Mouse (Mus musculus): Measurements from ENCODE around the gene Doc2g. TPM values are rescaled to one million over a fixed set of nuclear protein-coding genes. Genes with fewer than 3 reads are reported as not detected.
A peak's percentile ranks its signal among the peaks of the same experiment; 100 is the strongest.

Gene Doc2g
- polyA plus RNA-seq, 1 experiment = 19.9 TPM

DNA sequence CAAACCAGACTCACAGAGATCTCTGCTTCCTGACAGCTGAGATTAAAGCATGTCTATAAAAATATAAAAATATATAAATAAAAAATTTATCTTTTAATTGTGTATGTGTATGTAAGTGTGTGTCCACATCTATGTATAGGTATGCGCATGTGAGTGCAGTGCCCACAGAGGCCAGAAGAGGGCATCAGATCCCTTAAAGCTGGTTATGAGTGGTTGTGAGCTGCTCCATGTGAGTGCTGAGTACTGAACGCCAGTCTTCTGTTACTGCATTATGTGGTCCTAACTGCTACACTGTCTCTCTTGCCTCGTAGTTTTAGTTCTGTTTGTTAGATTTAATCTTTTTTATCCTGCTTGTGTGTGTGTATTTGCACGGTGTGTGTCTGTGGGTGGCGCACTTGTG is 47.9 kb downstream of the Doc2g start:
- H3K27me3 ChIP-seq (ENCODE audit: control insufficient read depth, insufficient read depth, low read length) = no peaks in the 10 kb centered on the region
- peaks cover 23% of the 10 kb centered on the region for H3K4me1 ChIP-seq (ENCODE audit: control insufficient read depth, insufficient read depth, low read length)
- TF ChIP-seq CTCF (IDR thresholded peaks at IDR 0.05; ENCODE audit: borderline replicate concordance, insufficient read depth, low read depth, low read length) = no peak
- DNase-seq = no peak
- H3K4me3 ChIP-seq (replicated peaks; ENCODE audit: insufficient read depth, low read depth, low read length) = no peak overlapping the region
- no peak overlapping the region for H3K27ac ChIP-seq (ENCODE audit: insufficient read depth, low read length)
- WGBS = 96% methylated on average over 5 of the region's 5 CpGs

DNA sequence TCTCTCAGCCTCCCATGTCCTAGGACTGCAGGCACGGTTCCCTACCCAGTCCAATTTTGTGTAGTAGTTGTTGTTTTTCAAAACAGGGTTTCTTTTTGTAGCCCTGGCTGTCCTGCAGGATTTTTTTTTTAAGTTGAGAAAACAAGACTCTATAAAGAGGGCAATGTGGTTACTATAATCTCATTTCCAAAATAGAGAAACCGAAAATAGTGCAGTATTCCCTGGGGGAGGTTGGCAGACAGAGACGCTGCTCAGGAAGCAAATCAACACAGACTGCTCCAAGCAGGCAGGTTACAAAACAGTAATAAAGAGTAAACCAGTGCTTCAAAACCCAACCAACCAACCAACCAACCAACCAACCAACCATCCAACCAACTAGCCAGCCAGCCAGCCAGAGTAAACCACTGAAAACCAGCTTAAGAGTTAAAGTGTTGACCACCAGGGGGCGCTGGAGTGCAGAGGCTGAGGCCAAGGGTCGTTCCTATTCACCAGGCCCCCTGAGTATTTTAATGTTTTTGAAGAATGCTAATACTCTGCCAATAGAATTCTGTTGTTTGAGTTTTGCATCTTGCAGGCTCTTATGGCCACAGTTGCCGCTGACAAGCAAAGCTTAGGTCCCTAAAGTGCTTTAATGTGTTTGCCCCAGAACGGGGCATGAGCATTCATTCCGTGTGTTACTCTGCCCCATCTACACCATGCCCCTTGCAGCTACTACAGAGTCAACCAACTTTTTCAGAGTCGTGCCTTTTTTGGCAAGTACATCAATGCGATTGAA is 48.8 kb downstream of the Doc2g start:
- no peak overlapping the region for H3K4me3 ChIP-seq (replicated peaks; ENCODE audit: insufficient read depth, low read depth, low read length)
- H3K4me1 ChIP-seq (ENCODE audit: control insufficient read depth, insufficient read depth, low read length) = peaks cover 24% of the 10 kb centered on the region
- DNase-seq = peak; percentile 46 to 69
- no peaks in the 10 kb centered on the region for H3K27me3 ChIP-seq (ENCODE audit: control insufficient read depth, insufficient read depth, low read length)
- WGBS = 44% methylated on average over 10 of the region's 10 CpGs
- TF ChIP-seq CTCF (IDR thresholded peaks at IDR 0.05; ENCODE audit: borderline replicate concordance, insufficient read depth, low read depth, low read length) (peak; percentile 73), POLR2A (IDR thresholded peaks at IDR 0.05; ENCODE audit: borderline replicate concordance, insufficient read depth, low read length) (no peak)
- H3K27ac ChIP-seq (ENCODE audit: insufficient read depth, low read length) = no peak overlapping the region

DNA sequence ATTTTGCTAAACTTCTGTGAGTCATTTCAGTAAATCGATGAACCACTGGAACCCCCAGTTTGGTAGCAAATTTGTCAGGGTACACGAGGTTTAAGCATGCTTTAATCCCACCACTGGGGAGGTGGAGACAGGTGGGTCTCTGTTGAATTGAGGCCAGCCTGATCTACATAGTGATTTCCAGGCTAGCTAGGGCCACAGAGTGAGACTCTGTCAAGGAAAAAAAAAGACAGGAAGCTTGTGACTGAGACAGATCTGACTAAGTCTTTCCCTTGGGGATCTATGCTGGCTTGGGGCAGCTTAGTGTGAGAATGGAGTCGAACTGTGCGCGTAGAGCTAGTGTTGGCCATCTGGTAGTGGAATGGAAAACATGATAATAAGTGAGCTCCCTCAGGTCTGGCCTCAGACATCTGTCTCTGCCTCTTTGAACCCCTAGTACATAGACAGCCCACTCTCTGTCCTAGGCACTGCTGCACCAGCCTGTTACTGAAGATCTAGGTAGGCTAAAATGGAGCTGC is 49.5 kb downstream of the Doc2g start:
- Histone ChIP-seq H3K27me3 (ENCODE audit: control insufficient read depth, insufficient read depth, low read length) (no peaks in the 10 kb centered on the region), H3K27ac (ENCODE audit: insufficient read depth, low read length) (no peak overlapping the region), H3K4me3 (replicated peaks; ENCODE audit: insufficient read depth, low read depth, low read length) (no peak overlapping the region), H3K4me1 (ENCODE audit: control insufficient read depth, insufficient read depth, low read length) (peaks cover 24% of the 10 kb centered on the region)
- DNase-seq = no peak
- WGBS = 77% methylated on average over 5 of the region's 5 CpGs
- TF ChIP-seq POLR2A (IDR thresholded peaks at IDR 0.05; ENCODE audit: borderline replicate concordance, insufficient read depth, low read length) = no peak
- no peak for TF ChIP-seq CTCF (IDR thresholded peaks at IDR 0.05; ENCODE audit: borderline replicate concordance, insufficient read depth, low read depth, low read length)

DNA sequence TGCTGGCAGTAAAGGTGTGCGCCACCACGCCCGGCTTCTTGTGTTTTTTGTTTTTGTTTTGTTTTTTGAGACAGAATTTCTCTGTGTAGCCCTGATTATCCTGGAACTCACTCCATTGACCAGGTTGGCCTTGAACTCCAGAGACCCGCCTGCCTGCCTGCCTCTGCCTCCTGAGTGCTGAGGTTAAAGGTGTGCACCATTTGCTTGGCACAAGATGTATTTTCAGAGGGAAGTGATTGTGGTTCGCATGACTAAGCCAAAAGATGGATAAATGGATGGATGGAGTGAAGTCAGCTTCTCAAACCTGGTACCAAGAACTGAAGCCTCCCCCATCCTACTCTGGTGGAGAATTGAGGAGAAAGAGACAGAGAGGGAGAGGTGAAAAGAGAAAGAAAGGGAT is 51.5 kb downstream of the Doc2g start:
- peak overlapping the region; percentile 88; the same call in 1 of the 2 replicates for H3K27ac ChIP-seq (ENCODE audit: insufficient read depth, low read length)
- TF ChIP-seq POLR2A (IDR thresholded peaks at IDR 0.05; ENCODE audit: borderline replicate concordance, insufficient read depth, low read length) = no peak
- TF ChIP-seq CTCF (IDR thresholded peaks at IDR 0.05; ENCODE audit: borderline replicate concordance, insufficient read depth, low read depth, low read length) = no peak
- WGBS = 86% methylated on average over 5 of the region's 5 CpGs
- H3K27me3 ChIP-seq (ENCODE audit: control insufficient read depth, insufficient read depth, low read length) = no peaks in the 10 kb centered on the region
- no peak for DNase-seq
- H3K4me3 ChIP-seq (replicated peaks; ENCODE audit: insufficient read depth, low read depth, low read length) = no peak overlapping the region
- peaks cover 20% of the 10 kb centered on the region for H3K4me1 ChIP-seq (ENCODE audit: control insufficient read depth, insufficient read depth, low read length)

DNA sequence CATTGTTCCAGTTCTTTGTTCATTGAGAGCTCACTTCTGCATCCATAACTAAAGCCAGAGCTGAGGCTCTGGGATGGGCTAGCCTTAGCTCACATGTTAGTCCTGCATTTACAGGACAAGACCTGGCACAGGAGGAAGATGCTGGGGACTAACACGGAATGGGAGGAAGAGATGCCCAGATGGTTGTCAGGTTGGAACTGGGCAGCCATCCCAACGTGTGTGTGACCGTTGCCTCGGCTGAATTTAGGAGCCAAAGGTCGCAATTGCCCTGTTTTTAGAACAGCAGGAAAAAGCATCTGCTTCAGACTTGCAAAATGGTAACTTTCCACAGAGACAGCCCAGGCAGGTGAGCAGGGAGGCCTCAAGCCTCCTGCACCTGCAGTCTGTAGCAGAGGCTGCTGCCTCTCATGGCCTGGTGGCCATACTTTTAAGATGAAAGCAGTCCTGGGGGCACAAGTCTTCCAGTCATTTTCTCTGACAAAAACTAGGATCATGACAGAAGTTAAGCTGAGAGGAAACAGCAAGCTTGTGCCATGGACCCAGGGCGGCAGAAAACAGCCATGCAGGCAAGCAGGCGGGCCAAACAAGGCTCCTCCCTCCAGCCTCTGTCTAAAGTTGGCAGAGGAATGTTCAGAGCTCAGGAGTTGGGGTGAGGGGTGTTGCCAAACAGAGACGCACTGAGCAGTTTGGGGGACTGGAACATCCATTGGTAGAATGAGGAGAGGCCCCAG is 52.3 kb downstream of the Doc2g start:
- DNase-seq = peak; percentile 77 to 83
- TF ChIP-seq POLR2A (IDR thresholded peaks at IDR 0.05; ENCODE audit: borderline replicate concordance, insufficient read depth, low read length) (no peak), CTCF (IDR thresholded peaks at IDR 0.05; ENCODE audit: borderline replicate concordance, insufficient read depth, low read depth, low read length) (no peak)
- 21% methylated on average over 8 of the region's 8 CpGs for WGBS
- peak overlapping the region; percentile 88 for H3K27ac ChIP-seq (ENCODE audit: insufficient read depth, low read length)
- H3K4me3 ChIP-seq (replicated peaks; ENCODE audit: insufficient read depth, low read depth, low read length) = no peak overlapping the region
- no peaks in the 10 kb centered on the region for H3K27me3 ChIP-seq (ENCODE audit: control insufficient read depth, insufficient read depth, low read length)
- H3K4me1 ChIP-seq (ENCODE audit: control insufficient read depth, insufficient read depth, low read length) = peaks cover 20% of the 10 kb centered on the region

DNA sequence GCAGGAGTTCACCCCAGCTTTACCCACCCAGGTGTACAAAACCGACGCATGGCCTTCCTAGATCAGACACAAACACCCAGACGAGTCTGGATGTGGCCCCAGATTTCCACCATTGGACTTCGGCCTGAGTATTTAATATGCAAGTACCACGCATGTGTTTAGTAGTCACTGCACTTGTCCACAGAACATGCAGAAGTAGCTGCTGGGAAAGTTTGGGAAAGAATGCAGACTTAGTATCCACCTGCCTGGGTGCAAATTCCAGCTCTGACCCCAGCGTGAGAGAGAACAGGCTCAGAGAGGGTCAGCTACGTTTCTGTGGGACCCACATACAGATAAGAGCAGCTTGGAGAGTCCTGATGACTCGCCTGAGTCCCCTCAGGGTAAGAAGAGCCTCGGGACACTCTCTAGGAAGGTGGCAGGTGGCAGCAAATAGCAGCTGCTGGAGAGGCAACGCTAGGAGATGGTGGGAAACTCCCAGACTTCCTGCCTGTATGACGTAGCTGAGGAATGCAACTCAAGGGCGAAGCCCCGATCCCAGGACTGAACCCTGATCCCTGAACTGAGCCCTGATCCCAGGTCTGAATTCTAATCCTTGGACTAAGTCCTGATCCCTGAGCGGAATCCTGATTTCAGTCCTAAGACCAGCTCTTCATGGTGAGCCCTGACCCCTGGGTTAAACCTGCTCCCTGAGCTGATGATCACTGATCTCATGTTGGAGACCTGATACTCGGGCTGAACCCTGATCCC is 53.0 kb downstream of the Doc2g start:
- H3K4me3 ChIP-seq (replicated peaks; ENCODE audit: insufficient read depth, low read depth, low read length) = no peak overlapping the region
- H3K4me1 ChIP-seq (ENCODE audit: control insufficient read depth, insufficient read depth, low read length) = peaks cover 20% of the 10 kb centered on the region
- 63% methylated on average over 15 of the region's 15 CpGs for WGBS
- TF ChIP-seq POLR2A (IDR thresholded peaks at IDR 0.05; ENCODE audit: borderline replicate concordance, insufficient read depth, low read length) (no peak), CTCF (IDR thresholded peaks at IDR 0.05; ENCODE audit: borderline replicate concordance, insufficient read depth, low read depth, low read length) (no peak)
- peak overlapping the region; percentile 88 for H3K27ac ChIP-seq (ENCODE audit: insufficient read depth, low read length)
- DNase-seq = no peak
- no peaks in the 10 kb centered on the region for H3K27me3 ChIP-seq (ENCODE audit: control insufficient read depth, insufficient read depth, low read length)

Other genes starting within 250 kb of the Doc2g start
- gene Kmt5b, start 235.9 kb upstream of the Doc2g start, polyA plus RNA-seq (2012; rRNA removed) = 36.9 and 38.3 TPM in 2 replicates
- 118 and 132 TPM in 2 replicates for gene Chka, start 151.5 kb upstream of the Doc2g start, polyA plus RNA-seq (2012; rRNA removed)
- 29.9 and 32.3 TPM in 2 replicates for gene Tcirg1, start 96.2 kb upstream of the Doc2g start, polyA plus RNA-seq (2012; rRNA removed)
- 363 and 369 TPM in 2 replicates for gene Ndufs8, start 90.5 kb upstream of the Doc2g start, polyA plus RNA-seq (2012; rRNA removed)
- 7.0 and 8.0 TPM in 2 replicates for gene Aldh3b1, start 73.5 kb upstream of the Doc2g start, polyA plus RNA-seq (2012; rRNA removed)
- 14.3 and 14.5 TPM in 2 replicates for gene Unc93b1, start 68.1 kb upstream of the Doc2g start, polyA plus RNA-seq (2012; rRNA removed)
- gene Aldh3b3, start 44.7 kb upstream of the Doc2g start, polyA plus RNA-seq (2012; rRNA removed) = 0.11 and 0.21 TPM in 2 replicates
- 0.32 and 0.36 TPM in 2 replicates for gene Aldh3b2, start 31.0 kb upstream of the Doc2g start, polyA plus RNA-seq (2012; rRNA removed)
- gene Acy3, start 16.7 kb upstream of the Doc2g start, polyA plus RNA-seq (2012; rRNA removed) = 9.7 and 10.8 TPM in 2 replicates
- gene Tbx10, start 10.6 kb upstream of the Doc2g start, polyA plus RNA-seq (2012; rRNA removed) = 0.08 and 0.33 TPM in 2 replicates
- gene Nudt8, start 2.7 kb upstream of the Doc2g start, polyA plus RNA-seq (2012; rRNA removed) = 8.4 and 9.4 TPM in 2 replicates
- gene Gm49405, start 2.7 kb upstream of the Doc2g start, polyA plus RNA-seq (2012; rRNA removed) = 4.8 and 5.5 TPM in 2 replicates
- 331 and 332 TPM in 2 replicates for gene Ndufv1, start 9.5 kb downstream of the Doc2g start, polyA plus RNA-seq (2012; rRNA removed)
- 517 and 561 TPM in 2 replicates for gene Gstp1, start 34.7 kb downstream of the Doc2g start, polyA plus RNA-seq (2012; rRNA removed)
- gene Gstp2, start 42.7 kb downstream of the Doc2g start, polyA plus RNA-seq (2012; rRNA removed) = 8.0 and 10.0 TPM in 2 replicates
- gene Gstp3, start 56.3 kb downstream of the Doc2g start, polyA plus RNA-seq (2012; rRNA removed) = not detected in 2 replicates
- 5.5 and 8.0 TPM in 2 replicates for gene Cabp2, start 78.3 kb downstream of the Doc2g start, polyA plus RNA-seq (2012; rRNA removed)
- 88.7 and 97.0 TPM in 2 replicates for gene Cdk2ap2, start 93.9 kb downstream of the Doc2g start, polyA plus RNA-seq (2012; rRNA removed)
- 568 and 602 TPM in 2 replicates for gene Pitpnm1, start 96.7 kb downstream of the Doc2g start, polyA plus RNA-seq (2012; rRNA removed)
- gene Aip, start 122.5 kb downstream of the Doc2g start, polyA plus RNA-seq (2012; rRNA removed) = 207 and 209 TPM in 2 replicates
- 0.11 and 0.13 TPM in 2 replicates for gene Gpr152, start 136.5 kb downstream of the Doc2g start, polyA plus RNA-seq (2012; rRNA removed)
- gene Cabp4, start 140.7 kb downstream of the Doc2g start, polyA plus RNA-seq (2012; rRNA removed) = 0.06 and 0.16 TPM in 2 replicates
- gene Coro1b, start 145.3 kb downstream of the Doc2g start, polyA plus RNA-seq (2012; rRNA removed) = 240 and 294 TPM in 2 replicates
- 0.98 and 1.2 TPM in 2 replicates for gene Ptprcap, start 150.3 kb downstream of the Doc2g start, polyA plus RNA-seq (2012; rRNA removed)
- gene Rps6kb2, start 160.0 kb downstream of the Doc2g start, polyA plus RNA-seq (2012; rRNA removed) = 93.6 and 95.0 TPM in 2 replicates
- gene Carns1, start 172.2 kb downstream of the Doc2g start, polyA plus RNA-seq (2012; rRNA removed) = 25.8 and 31.2 TPM in 2 replicates
- 1.1 and 1.4 TPM in 2 replicates for gene Tbc1d10c, start 188.0 kb downstream of the Doc2g start, polyA plus RNA-seq (2012; rRNA removed)
- 316 and 348 TPM in 2 replicates for gene Ppp1ca, start 188.8 kb downstream of the Doc2g start, polyA plus RNA-seq (2012; rRNA removed)
- gene Rad9a, start 198.3 kb downstream of the Doc2g start, polyA plus RNA-seq (2012; rRNA removed) = 31.9 and 37.6 TPM in 2 replicates
- gene Clcf1, start 210.9 kb downstream of the Doc2g start, polyA plus RNA-seq (2012; rRNA removed) = 4.3 and 5.0 TPM in 2 replicates
- gene AC109138.7, start 211.0 kb downstream of the Doc2g start, polyA plus RNA-seq (2012; rRNA removed) = 0.77 TPM in 1 of 2 replicates, not detected in the other
- gene Pold4, start 228.6 kb downstream of the Doc2g start, polyA plus RNA-seq (2012; rRNA removed) = 39.3 and 40.1 TPM in 2 replicates